Mouse (Mus musculus): ENCODE results near the gene Gm7697.
"Not testable (repeated sequence)": the region's sequence is repeated elsewhere in the genome, so short reads cannot be mapped to it uniquely, and the experiment has no call there.

DNA sequence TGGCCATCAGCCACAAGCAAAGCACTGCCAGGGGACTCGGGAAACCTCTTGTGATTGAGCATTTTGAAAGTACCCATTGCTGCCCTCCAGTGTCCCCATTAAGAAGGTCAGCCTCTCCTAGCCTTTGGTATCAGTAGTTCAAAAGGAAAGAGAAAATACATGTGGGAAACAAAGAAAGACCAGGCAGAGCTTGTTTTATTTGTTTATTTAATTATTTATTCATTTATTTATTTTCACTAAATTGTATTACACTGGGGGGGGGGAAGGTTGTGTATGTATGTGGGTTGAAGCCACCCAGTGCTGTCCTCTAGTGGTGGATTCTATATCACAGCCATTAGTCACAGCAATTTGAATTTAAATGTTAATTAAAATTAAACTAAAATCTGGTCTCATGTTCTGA is 22.2 kb upstream of the Gm7697 start:
- peak; percentile 55 for TF ChIP-seq CTCF (IDR thresholded peaks at IDR 0.05)
- not testable (repeated sequence) for TF ChIP-seq EP300 (IDR thresholded peaks at IDR 0.05)

All from lung, postnatal 0 days (tissue).